Mouse (Mus musculus): Measurements from ENCODE around the gene Tinagl1.

DNA sequence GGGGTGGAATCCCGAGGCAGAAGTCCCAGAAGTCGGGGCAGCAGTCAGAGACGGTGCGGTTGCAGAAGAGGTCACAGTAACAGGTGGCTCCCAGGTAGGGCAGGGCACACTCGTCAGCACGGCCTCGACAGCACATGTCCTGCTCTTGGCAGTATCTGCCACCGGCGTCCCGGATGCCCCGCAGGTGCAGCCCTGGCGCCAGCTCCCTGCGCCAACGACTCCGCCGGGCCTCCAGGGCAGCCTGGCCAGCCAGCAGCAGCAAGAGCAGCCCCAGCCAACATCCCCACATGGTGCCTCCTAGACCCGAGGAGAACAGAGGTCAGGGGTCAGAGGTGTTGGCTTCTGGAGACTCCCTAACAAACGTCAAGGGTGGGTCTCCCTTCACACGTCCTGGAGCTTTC, 1.0 kb downstream of the Tinagl1 start:
- no peak for TF ChIP-seq POLR2A (IDR thresholded peaks at IDR 0.05; ENCODE audit: insufficient read length, low read depth)
- no peak for TF ChIP-seq TCF12 (IDR thresholded peaks at IDR 0.05; ENCODE audit: insufficient read depth, poor library complexity, severe bottlenecking)
- TF ChIP-seq POLR2AphosphoS2 (IDR thresholded peaks at IDR 0.05; ENCODE audit: insufficient read length, low read depth): no peak
- TF ChIP-seq MAX (IDR thresholded peaks at IDR 0.05; ENCODE audit: low read depth): no peak
- no peak for TF ChIP-seq REST (IDR thresholded peaks at IDR 0.05; ENCODE audit: insufficient read depth, insufficient read length)
- TF ChIP-seq E2F4 (IDR thresholded peaks at IDR 0.05; ENCODE audit: insufficient read depth): no peak
- no peak for TF ChIP-seq CEBPB (IDR thresholded peaks at IDR 0.05; ENCODE audit: insufficient read depth, poor library complexity, severe bottlenecking)
- no peak for TF ChIP-seq MYOD1 (IDR thresholded peaks at IDR 0.05; ENCODE audit: control insufficient read depth in 1 of 3, insufficient read length in 2 of 3, low read depth in 2 of 3)
- no peak for TF ChIP-seq MYOG (IDR thresholded peaks at IDR 0.05; ENCODE audit: control insufficient read depth in 1 of 3, insufficient read depth in 1 of 3, insufficient read length in 2 of 3, low read depth in 2 of 3)
